Mouse (Mus musculus) MEL (cell line): ENCODE results near the gene Gltp. TPM values are rescaled to one million over a fixed set of nuclear protein-coding genes. Genes with fewer than 3 reads are reported as not detected.

Experiments used
- DNase-seq: peaks from one replicate; pipeline ENCODE4 v3.0.0; 2011; ENCODE audit warnings: low read depth, low spot score
- H3K27ac ChIP-seq: 2 replicates; pipeline ENCODE4 v1.5.1; 2012; ENCODE audit warnings: low read depth, mild to moderate bottlenecking, control low read depth, low read length, moderate library complexity; ENCODE audit not compliant: control insufficient read depth
- H3K27me3 ChIP-seq, 2 experiments: fragments of 150-350 bp in 1 of 2; sonication (generic) in 1 of 2; 2 replicates each; pipeline ENCODE4 v1.6.1; 2012; ENCODE audit warnings: low read length in 2 of 2, mild to moderate bottlenecking in 2 of 2, improper control_type of control experiment in 1 of 2, moderate library complexity in 1 of 2; ENCODE audit not compliant: insufficient read depth in 2 of 2, control insufficient read depth in 1 of 2
- H3K36me3 ChIP-seq, 2 experiments: 2 replicates each; pipeline ENCODE4 v1.6.1; 2012 to 2014; ENCODE audit warnings: low read length in 2 of 2, improper control_type of control experiment in 1 of 2, inconsistent platforms in 1 of 2, mild to moderate bottlenecking in 1 of 2; ENCODE audit not compliant: insufficient read depth in 2 of 2, control insufficient read depth in 1 of 2
- H3K4me1 ChIP-seq, 2 experiments: fragments of 150-350 bp in 1 of 2; sonication (generic) in 1 of 2; 2 replicates each; pipeline ENCODE4 v1.6.1; 2012; ENCODE audit warnings: low read length in 2 of 2, improper control_type of control experiment in 1 of 2, mild to moderate bottlenecking in 1 of 2; ENCODE audit not compliant: insufficient read depth in 2 of 2, control insufficient read depth in 1 of 2
- H3K4me3 ChIP-seq, 2 experiments: fragments of 150-350 bp in 1 of 2; sonication (generic) in 1 of 2; 2 replicates each; pipeline ENCODE4 v1.5.1; 2012; ENCODE audit warnings: low read depth in 2 of 2, low read length in 2 of 2, mild to moderate bottlenecking in 2 of 2, moderate library complexity in 2 of 2, control low read depth in 1 of 2, improper control_type of control experiment in 1 of 2; ENCODE audit not compliant: control insufficient read depth in 1 of 2, insufficient read depth in 1 of 2
- H3K79me2 ChIP-seq: 2 replicates; pipeline ENCODE4 v1.6.1; 2012; ENCODE audit warnings: mild to moderate bottlenecking, low read length, moderate library complexity; ENCODE audit not compliant: control insufficient read depth, poor library complexity, insufficient read depth
- H3K9ac ChIP-seq: 2 replicates; pipeline ENCODE4 v1.6.1; 2012; ENCODE audit warnings: low read depth, mild to moderate bottlenecking, control low read depth, low read length, moderate library complexity; ENCODE audit not compliant: control insufficient read depth, poor library complexity, severe bottlenecking
- H3K9me3 ChIP-seq: fragments of 150-350 bp; sonication (generic); replicated peaks from 2 replicates; pipeline ENCODE4 v1.6.1; 2012; ENCODE audit warnings: mild to moderate bottlenecking, low read length, improper control_type of control experiment, moderate library complexity; ENCODE audit not compliant: insufficient read depth
- BHLHE40 ChIP-seq: IDR thresholded peaks from 2 replicates; pipeline ENCODE4 v1.6.1; 2012; ENCODE audit warnings: low read depth, mild to moderate bottlenecking, inconsistent platforms, low read length, improper control_type of control experiment, borderline replicate concordance
- CHD1 ChIP-seq: IDR thresholded peaks from 2 replicates; pipeline ENCODE4 v1.6.1; 2012; ENCODE audit warnings: low read depth, mild to moderate bottlenecking, inconsistent platforms, low read length, improper control_type of control experiment
- CTCF ChIP-seq, 3 experiments: IDR thresholded peaks in 2 of 3; conservative IDR thresholded peaks in 1 of 3; 2 replicates each; pipeline ENCODE4 v1.5.1; 2011 to 2012; ENCODE audit warnings: low read length in 3 of 3, low read depth in 2 of 3, mild to moderate bottlenecking in 2 of 3, improper control_type of control experiment in 1 of 3, inconsistent platforms in 1 of 3, mixed read lengths in 1 of 3, moderate library complexity in 1 of 3; ENCODE audit not compliant: control insufficient read depth in 1 of 3, insufficient read depth in 1 of 3, poor library complexity in 1 of 3, severe bottlenecking in 1 of 3
- E2F4 ChIP-seq: IDR thresholded peaks from 2 replicates; pipeline ENCODE4 v1.6.1; 2011; ENCODE audit warnings: low read depth, low read length, improper control_type of control experiment, borderline replicate concordance
- ELF1 ChIP-seq: IDR thresholded peaks from 2 replicates; pipeline ENCODE4 v1.6.1; 2014; ENCODE audit warnings: low read depth, mild to moderate bottlenecking, inconsistent platforms, low read length, improper control_type of control experiment, moderate library complexity
- GABPA ChIP-seq: IDR thresholded peaks from 2 replicates; pipeline ENCODE4 v1.6.1; 2012; ENCODE audit warnings: low read depth, mild to moderate bottlenecking, inconsistent platforms, low read length, improper control_type of control experiment, moderate library complexity
- HCFC1 ChIP-seq: IDR thresholded peaks from 2 replicates; pipeline ENCODE4 v1.6.1; 2012; ENCODE audit warnings: low read depth, mild to moderate bottlenecking, inconsistent platforms, low read length, improper control_type of control experiment, moderate library complexity
- MAZ ChIP-seq: IDR thresholded peaks from 2 replicates; pipeline ENCODE4 v1.6.1; 2012; ENCODE audit warnings: low read depth, mild to moderate bottlenecking, inconsistent platforms, low read length, improper control_type of control experiment
- MEF2A ChIP-seq: IDR thresholded peaks from 2 replicates; pipeline ENCODE4 v1.6.1; 2014; ENCODE audit warnings: low read depth, mild to moderate bottlenecking, inconsistent platforms, low read length, improper control_type of control experiment; ENCODE audit not compliant: poor library complexity, insufficient replicate concordance, severe bottlenecking; ENCODE audit errors: extremely low read depth
- MYC ChIP-seq: IDR thresholded peaks from 2 replicates; pipeline ENCODE4 v1.6.1; 2011; ENCODE audit warnings: low read depth, mild to moderate bottlenecking, low read length, improper control_type of control experiment, moderate library complexity
- NRF1 ChIP-seq: IDR thresholded peaks from 2 replicates; pipeline ENCODE4 v1.6.1; 2014; ENCODE audit warnings: low read depth, mild to moderate bottlenecking, inconsistent platforms, low read length, improper control_type of control experiment, moderate library complexity; ENCODE audit not compliant: poor library complexity, insufficient read depth, severe bottlenecking
- POLR2AphosphoS2 ChIP-seq: IDR thresholded peaks from 2 replicates; pipeline ENCODE4 v1.6.1; 2011; ENCODE audit warnings: low read length, improper control_type of control experiment
- POLR2AphosphoS5 ChIP-seq: IDR thresholded peaks from 2 replicates; pipeline ENCODE4 v1.6.1; 2012; ENCODE audit warnings: low read depth, borderline replicate concordance, mild to moderate bottlenecking, inconsistent platforms, low read length, moderate library complexity, mixed read lengths
- RAD21 ChIP-seq: IDR thresholded peaks from 2 replicates; pipeline ENCODE4 v1.6.1; 2011; ENCODE audit warnings: mild to moderate bottlenecking, low read depth, low read length, improper control_type of control experiment
- SIN3A ChIP-seq: IDR thresholded peaks from 2 replicates; pipeline ENCODE4 v1.6.1; 2012; ENCODE audit warnings: low read length, improper control_type of control experiment, inconsistent platforms
- TCF12 ChIP-seq: IDR thresholded peaks from 2 replicates; pipeline ENCODE4 v1.6.1; 2014; ENCODE audit warnings: low read depth, mild to moderate bottlenecking, inconsistent platforms, low read length, improper control_type of control experiment, moderate library complexity
- ZKSCAN1 ChIP-seq: IDR thresholded peaks from 2 replicates; pipeline ENCODE4 v1.6.1; 2012; ENCODE audit warnings: low read depth, mild to moderate bottlenecking, inconsistent platforms, low read length, improper control_type of control experiment, moderate library complexity
- ZMIZ1 ChIP-seq: IDR thresholded peaks from 2 replicates; pipeline ENCODE4 v1.6.1; 2012; ENCODE audit warnings: low read depth, mild to moderate bottlenecking, inconsistent platforms, low read length, improper control_type of control experiment, moderate library complexity
- polyA plus RNA-seq, 2 experiments: library from polyadenylated mRNA; stranded (reverse) in 1 of 2; unstranded in 1 of 2; fragments of >175 nt in 1 of 2; fragments of >200 nt in 1 of 2; gene quantifications; 2 replicates each; pipeline versions ENCODE4 v1.2.1 to v1.2.4; 2012; ENCODE audit warnings: low replicate concordance in 2 of 2, low read depth in 1 of 2; ENCODE audit not compliant: insufficient read length in 2 of 2, insufficient read depth in 1 of 2, missing spikeins in 1 of 2
- total RNA-seq: library from RNA; depleted of rRNA; stranded (reverse); fragments of 300-350 nt; gene quantifications from 2 replicates; pipeline ENCODE4 v1.2.3, GENCODE M21; 2012

Gltp gene
- total and polyA plus RNA-seq, 3 experiments, result 18.8 to 211 (median 67.2) TPM

- Histone ChIP-seq H3K27me3 (no peaks in the 10 kb centered on the region; a peak in 1 of 4 replicates), H3K79me2 (no peaks in the 10 kb centered on the region), H3K9me3 (no peaks in the 10 kb centered on the region), H3K4me3 (no peak overlapping the region), H3K36me3 (0 out of 4 replicates have a peak, but pooled peaks cover 0 to 2% of the 10 kb centered on the region in 2 experiments), H3K27ac (no peak overlapping the region), H3K4me1 (peaks cover 4 to 6% of the 10 kb centered on the region in 2 experiments; a peak in 2 of 4 replicates), H3K9ac (no peak overlapping the region)
- TF ChIP-seq ZMIZ1 (no peak), SIN3A (no peak), BHLHE40 (no peak), POLR2AphosphoS2 (no peak), ELF1 (no peak), GABPA (no peak), CTCF (IDR thresholded peaks at IDR 0.05 in 2 of 3, conservative IDR thresholded peaks at IDR 0.05 in 1 of 3; ENCODE audit: control insufficient read depth in 1 of 3, insufficient read depth in 1 of 3, low read depth in 2 of 3, low read length in 3 of 3, poor library complexity in 1 of 3, severe bottlenecking in 1 of 3) (no peak), CHD1 (no peak), TCF12 (no peak), MYC (no peak), ZKSCAN1 (no peak), MAZ (no peak), RAD21 (no peak), HCFC1 (no peak), POLR2AphosphoS5 (no peak), E2F4 (no peak), MEF2A (no peak), NRF1 (no peak)
- no peak for DNase-seq
These were observed 33.4 kb downstream of the Gltp start for GRCm38 (mm10) chr5:114657426-114657825.

GRCm38 (mm10) chr5:114656305-114656704 is 34.5 kb downstream of the Gltp start:
- no peaks in the 10 kb centered on the region for H3K9me3 ChIP-seq
- no peak overlapping the region for H3K9ac ChIP-seq
- no peak overlapping the region for H3K4me3 ChIP-seq
- no peak for TF ChIP-seq GABPA
- H3K79me2 ChIP-seq, result no peaks in the 10 kb centered on the region
- peaks cover 4 to 6% of the 10 kb centered on the region in 2 experiments; a peak in 2 of 4 replicates for H3K4me1 ChIP-seq
- H3K27me3 ChIP-seq, result no peaks in the 10 kb centered on the region; a peak in 1 of 4 replicates
- H3K27ac ChIP-seq, result no peak overlapping the region
- H3K36me3 ChIP-seq, result 0 out of 4 replicates have a peak, but pooled peaks cover 0 to 2% of the 10 kb centered on the region in 2 experiments
- DNase-seq, result no peak
